Mouse (Mus musculus): ENCODE results near the gene Thra.

Thra gene

DNA sequence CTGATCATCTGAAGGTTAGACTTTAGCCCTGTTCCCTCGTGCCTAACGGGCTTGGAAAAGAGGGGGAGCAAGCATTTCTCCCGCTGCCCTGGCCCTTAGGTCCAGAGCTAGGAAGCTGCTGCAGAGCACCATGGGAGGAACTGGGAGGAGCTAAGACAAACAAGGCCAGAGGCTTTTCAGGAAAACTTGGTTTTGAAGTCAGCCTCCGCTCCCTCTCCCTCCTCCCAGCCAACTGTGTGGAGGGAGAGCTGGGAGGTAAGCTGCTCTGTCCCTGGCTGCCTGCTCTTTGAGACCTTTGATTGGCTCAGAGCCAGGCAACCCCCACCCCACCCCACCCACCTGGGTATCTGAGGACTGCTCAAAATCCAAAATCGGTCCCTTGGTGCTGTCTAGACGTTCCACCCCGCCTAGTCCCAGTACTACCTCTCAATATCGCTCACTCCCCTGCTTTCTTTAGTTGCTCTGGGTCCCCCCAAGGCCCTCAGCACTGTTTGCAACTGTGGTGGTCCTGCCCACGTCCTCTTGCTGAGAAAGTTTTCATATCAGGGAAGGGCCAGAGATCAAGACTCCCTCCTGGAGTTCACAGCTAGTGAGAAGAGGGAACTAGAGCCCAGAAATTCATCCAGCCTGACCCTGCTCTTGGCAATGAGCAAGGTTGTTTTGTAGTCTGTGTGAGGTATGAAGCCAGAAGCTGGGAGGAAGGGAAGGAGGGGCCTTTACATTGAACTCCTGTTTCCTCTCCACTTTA lies 36.6 kb downstream of the Thra start:
- DNase-seq (ENCODE audit: low spot score in 2 of 2) = no peak

DNA sequence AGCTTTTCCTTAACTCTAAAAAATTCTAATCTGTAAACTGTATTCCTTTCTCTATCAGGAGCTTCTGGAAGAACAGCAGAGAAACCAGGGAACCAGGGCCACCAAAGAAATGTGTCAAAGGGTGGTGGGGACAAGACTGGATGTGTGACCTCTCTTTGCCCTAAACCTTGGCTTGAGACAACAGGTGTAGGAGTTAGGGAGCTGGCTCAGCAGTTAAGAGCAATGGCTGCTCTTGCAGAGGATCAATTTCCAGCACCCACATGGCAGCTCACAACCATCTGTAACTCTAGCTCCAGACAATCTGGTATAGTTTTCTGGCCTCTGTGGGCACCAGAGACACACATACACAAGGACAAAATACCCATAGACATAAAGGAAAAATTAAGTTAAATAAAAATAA lies 37.5 kb downstream of the Thra start:
- no peak for DNase-seq (ENCODE audit: low spot score in 2 of 2)

DNA sequence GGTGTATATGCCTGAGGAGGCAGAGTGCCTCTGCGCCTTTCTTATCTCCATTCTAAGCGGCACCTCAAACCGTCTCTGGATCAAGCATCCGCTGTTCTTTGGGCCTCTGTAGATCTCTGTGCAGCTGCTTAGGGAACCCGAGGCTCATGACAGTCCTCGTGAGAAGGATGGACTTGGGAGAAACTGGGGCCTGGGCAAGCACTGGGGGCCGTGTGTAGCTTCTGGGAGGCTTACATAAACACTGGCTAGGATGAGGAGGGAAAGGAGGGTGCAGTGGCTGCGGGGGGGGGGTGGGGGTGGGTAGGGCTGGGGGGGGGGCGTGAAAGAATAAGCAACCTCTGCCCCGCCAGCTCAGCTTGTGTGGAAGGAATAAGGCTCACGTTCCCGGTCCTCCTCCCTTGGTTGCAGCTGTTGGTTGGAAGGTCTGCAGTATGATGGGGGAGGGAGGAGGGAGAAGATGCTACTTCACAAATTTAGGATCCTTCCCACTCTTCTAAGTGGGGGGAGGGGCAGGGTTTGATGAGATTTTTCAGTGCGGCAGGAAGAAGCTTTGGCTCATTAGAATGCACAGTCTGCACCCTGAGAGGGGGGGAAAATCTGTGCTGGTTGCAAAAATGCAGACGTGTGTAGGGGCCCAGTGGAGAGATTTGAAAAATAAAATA lies 41.5 kb downstream of the Thra start:
- DNase-seq (ENCODE audit: low spot score in 2 of 2) = no peak

DNA sequence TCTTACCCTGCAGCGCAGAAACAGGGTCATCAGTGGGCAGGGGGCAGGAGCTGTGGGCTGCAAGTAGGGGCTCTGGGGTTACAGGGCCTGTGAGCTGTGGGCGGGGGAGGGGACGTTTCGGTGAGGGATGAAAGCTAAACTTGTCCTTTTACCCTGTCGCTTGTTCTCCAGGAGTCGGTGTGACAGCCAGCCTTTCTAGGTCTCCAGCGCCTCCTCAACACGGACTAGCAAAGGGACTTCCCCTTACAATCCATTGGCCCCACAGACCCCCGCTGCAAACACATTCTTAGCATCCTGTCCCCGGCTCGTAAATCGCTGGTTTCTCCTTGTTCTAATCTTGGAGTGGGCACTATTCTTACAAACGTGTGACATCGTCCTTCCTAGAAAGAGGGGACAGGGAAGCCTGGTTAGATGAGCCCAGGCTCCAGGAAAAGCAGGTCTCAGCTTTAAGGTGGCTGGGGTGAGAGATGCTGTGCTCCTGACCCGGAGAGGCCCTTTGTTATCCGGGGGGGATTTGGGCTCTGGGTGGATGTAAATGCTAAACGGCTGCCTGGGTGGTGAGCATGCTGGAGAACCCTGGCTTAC lies 42.3 kb downstream of the Thra start:
- peak in 1 of 2 experiments; percentile 66 for DNase-seq (ENCODE audit: low spot score in 2 of 2)

DNA sequence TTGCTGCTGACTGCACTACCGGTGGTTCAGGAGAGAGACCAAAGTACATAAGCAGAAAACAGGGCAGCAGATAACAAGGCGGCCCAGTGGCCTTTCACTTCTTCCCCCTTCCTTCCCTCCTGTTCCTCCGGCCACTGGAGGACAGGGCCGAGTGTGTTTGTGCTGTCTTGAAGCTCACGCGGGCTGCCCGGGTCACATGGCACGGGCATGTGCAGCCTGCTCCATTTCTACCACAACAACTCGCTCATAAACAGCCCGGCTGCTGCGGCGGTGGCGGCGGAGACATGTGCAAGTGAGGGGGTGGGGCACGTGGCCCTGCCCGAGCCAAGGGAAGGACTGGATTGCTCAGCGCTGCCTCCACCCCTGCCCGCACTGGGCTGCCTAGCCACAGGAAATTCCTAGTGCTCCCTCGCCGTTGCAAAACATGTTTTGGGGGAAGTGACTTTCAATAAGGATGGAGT lies 42.8 kb downstream of the Thra start:
- DNase-seq (ENCODE audit: low spot score in 2 of 2) = peak; percentile 73 to 86

DNA sequence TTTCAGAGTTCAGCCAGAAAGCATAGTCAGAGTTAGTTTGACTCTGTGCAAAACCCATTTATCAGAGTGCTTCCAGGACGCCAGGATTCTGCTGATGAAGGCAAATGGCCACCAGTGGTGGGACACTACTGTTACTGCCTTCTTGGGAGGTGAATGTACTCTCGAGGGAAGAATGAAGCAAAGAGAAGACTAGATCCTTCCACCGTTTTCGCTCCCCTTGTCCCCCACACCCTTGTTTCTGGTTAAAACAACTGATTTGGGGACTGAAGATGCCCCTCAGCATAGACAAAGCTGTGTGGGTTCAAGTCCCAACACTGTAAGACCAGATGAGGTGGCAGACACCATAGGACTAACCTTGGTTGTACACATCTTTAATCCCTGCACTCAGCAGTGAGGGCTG lies 43.7 kb downstream of the Thra start:
- no peak for DNase-seq (ENCODE audit: low spot score in 2 of 2)

DNA sequence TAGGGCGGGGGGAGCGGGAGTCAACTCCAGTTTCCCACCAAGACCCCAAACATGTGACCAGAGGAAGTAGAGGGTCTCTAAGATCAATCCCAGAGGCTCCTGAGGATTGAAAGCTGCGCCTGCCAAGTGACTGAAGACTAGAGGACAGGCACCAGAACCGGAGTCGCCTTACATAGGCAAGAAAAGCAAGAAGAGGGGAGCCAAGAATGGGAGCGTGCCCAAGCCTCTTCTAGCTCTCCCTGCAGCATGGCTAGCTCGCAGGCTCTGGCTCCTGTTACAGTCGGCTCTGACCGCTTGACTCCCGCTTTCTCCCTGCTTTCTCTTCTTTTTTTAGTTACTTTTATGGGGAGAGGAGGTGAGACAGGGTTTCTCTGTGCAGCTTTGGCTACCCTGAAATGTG lies 44.8 kb downstream of the Thra start:
- DNase-seq (ENCODE audit: low spot score in 2 of 2) = no peak

DNA sequence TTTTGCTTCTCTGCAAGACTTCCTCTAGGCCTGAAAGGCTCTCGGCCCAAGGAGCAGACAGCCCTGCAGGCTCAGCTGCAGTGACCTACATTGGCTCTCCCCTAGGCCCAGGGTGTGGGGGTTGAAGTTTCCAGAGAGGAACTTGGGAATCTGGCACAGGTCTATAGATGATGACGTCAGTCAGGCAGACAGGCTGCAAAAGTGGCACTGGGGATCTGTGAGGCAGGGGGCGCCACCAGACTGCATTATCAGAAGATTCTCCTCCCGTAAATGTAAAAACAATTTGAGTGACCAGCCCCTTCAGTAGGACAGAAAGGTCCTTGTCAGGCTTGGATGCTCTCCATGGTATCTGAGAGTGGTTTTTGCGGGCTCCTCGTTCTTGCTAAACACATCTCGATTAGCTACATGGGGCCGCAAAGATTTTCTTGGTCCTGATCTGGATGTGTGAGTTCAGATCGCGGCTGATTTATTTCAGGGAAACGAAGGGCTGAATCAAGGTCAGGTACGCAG lies 45.4 kb downstream of the Thra start:
- DNase-seq (ENCODE audit: low spot score in 2 of 2) = peak in 1 of 2 experiments; percentile 76

DNA sequence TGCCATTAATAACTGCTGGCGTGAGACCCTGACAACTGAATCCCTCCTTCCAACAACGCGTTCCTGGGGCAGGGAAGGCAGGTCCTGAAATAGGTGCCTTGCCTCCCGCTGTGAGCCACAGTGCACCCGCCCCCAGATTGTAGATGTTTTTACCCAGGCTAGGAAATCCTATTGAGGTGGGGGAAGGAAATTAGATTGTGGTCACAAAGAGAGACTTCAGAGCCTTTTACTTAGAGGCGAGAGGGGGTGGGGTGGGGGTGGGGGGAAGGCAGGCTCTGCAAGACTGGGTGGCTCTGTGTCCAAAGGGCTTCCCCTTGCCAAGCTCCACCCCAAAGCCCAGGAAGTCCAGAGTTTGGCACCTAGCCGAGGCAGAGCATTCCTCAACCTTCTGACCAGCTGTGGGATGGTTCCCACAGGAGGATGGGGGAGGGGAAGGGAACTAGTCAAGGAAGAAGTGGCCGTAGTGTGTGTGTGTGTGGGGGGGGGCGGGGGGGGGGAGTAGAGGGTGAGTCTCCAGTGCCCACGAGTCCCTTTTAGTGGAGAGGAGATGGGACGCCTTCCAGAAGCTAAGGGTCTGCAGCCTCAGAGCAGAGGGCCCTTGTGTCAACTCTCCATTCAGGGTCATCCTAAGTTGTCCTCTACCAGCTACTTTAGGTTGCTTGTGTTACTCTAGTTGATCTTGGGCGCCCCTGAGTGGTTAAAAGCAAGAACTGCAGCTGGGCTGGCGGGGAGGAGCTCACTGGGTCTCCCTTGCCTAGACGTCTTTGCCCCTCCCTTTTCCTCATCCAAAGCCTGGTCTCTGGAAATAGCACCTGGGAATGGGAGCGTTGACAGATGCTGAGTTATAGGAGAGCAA lies 46.1 kb downstream of the Thra start:
- DNase-seq (ENCODE audit: low spot score in 2 of 2) = peak; percentile 92 to 96

DNA sequence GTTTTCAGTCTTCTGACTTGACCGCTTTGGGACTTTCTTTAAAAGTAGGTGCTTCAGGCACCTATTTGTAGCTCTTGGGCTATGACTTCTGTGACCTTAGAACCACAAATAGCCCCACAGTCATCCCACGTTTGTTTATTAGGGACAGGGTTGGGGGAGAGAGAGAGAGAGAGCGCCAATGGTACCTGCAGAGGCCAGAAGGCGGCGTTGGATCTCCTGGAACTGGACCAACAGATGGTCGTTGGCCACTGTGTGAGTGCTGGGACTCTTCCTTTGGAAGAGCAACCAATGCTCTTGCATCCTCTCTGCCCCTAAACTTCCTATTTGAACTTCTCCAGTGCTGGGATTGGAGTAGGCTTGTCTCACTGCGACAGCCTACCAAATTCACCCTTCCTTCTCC lies 46.8 kb downstream of the Thra start:
- no peak for DNase-seq (ENCODE audit: low spot score in 2 of 2)

DNA sequence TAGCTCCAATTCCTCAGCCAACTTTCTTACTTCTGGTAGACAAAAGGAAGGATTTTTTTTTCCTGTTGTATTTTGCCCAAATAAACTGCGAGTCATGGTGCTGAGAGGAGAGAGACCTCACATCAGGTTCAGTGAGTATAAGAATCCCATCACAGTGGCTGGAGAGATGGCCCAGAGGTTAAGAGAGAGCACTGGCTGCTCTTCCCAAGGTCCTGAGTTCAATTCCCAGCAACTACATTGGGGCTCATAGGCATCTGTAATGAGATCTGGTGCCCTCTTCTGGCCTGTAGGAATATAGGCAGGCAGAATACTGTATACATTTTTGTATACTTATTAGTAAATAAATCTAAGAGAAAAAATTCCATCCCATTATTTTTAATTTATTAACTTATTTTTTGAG lies 47.3 kb downstream of the Thra start:
- DNase-seq (ENCODE audit: low spot score in 2 of 2) = no peak

DNA sequence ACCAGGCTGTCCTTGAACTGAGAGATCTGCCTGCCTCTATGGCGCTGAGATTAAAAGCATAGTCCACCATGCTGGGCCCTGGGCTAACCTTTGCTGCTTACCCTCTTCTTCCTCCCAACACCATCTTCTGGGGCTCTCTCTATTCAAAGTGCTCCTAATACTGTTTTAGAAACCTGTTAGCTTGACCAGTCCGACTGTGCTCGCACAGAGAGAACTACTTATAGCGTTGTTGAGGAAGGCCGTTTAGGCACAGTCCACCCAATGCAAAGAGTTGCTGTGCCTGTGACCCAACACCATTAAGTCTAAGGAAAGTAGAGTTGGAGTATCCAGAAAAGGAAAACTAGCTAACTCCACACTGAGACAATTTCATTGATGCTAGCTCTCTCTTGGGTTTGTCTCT lies 47.7 kb downstream of the Thra start:
- DNase-seq (ENCODE audit: low spot score in 2 of 2) = no peak

DNA sequence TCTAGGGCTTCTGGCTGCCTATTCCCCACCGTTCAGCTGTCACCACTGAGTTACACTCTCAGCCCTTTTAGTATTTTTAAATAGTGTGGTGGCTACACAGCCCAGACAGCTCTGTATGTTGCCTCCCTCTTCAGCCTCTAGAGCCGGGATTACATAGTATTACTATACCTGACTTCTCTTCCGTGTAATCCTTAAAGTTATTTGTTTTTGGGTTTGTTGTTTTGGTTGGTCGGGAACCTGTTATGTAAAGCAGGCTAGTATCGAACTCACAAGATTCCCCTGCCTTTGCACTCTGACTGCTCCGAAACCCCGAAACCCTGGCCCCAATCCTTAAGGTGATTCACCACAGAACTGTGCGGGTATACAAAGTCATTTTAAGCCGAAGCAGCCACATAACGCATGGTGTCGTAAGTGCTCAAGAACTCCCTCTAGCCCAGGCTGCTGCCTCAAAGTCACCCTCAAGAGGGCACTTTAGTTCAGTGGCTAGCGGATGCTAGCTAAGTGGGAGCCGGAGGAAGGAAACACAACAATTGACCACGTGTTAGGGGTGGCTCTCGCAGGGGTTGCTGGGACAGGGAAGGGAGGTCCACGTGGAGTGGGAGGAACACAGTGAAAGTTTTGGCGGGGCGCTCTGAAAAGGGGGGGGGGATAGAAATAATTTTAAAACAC lies 48.2 kb downstream of the Thra start:
- DNase-seq (ENCODE audit: low spot score in 2 of 2) = peak; percentile 84 to 86

DNA sequence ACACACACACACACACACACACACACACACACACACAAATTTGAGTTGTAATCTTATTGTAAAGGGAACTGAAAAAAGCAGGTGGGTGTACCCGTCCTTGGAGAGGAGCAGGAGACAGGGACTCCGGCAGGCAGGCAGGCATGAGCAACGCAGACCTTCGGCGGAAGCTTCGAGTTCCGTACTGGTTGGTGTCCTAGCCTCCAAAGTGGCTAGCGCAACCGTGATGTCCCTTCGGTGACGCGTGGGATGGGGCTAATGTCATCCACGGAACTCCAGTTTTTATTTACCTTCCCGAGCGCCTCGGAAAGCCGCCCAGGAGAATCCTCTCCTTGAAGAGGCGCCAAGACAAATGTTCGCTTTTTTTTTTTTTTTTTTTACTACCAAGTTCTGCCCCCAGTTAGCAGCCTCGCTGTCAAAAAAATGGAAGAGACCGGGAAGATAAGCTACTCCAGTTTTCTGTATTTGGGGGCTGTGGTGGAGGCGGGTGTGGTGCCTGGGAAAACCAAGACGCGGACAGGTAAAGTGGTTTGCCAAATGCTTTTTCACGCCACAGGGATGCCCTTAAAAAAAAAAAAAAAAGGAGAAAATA lies 48.9 kb downstream of the Thra start:
- DNase-seq (ENCODE audit: low spot score in 2 of 2) = no peak

DNA sequence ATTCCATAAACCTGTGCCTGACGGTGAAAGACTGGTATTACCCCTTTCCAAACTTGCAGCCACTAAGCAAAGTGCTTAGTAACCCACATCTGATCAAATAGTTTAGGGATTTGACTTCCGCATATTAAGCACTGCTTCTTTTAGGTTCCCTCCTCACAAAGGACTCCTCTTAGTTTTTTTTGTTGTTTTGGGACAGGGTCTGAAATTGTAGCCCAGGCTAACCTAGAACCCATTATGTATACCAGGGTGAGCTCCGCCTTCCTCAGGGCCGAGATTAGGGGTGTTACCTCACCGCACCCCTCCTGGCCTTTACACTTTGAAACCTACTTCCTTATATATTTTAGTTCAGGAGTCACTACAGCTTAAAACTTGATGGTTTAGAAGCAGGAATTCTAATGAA lies 49.4 kb downstream of the Thra start:
- DNase-seq (ENCODE audit: low spot score in 2 of 2) = no peak

DNA sequence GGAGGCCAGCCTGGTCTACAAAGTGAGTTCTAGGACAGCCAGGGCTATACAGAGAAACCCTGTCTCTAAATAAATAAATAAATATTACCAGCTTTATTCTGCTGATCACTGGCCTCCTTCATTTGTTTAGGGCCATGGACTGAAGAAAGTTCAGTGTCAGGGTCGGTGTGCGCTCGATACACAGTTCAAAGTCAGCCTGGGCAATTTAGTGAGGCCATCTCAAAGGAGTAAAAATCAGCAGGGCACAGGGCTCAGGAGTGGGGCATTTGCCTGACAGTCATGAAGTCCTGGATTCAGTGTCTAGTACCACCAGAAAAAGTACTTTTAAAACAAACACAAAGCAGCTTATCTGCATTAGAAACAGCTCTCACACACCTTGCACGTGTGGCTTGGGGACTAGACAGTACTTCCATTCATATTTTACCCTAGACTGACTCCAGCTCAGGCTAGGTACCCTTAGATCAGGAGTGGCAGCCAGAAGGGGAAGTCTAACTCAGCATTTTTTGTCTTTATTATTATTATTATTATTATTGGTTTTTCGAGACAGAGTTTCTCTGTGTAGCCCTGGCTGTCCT lies 50.3 kb downstream of the Thra start:
- DNase-seq (ENCODE audit: low spot score in 2 of 2) = no peak

DNA sequence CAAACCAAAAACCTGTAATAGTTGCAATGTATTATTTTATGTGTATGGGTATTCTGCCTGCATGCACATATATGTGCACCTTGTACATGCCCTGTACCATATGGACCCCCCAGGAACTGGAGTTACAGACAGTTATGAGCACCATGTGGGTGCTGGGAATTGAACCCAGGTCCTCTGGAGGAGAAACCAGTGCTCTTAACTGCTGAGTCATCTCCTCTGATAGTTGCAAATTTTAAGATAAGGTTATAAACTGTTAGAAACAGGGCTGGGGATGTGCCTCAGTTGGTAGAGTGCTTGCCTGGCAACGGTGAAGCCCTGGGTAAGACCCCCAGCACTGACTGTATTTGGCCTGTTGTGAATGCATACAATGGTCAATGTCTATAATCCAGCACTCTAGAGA lies 51.0 kb downstream of the Thra start:
- no peak for DNase-seq (ENCODE audit: low spot score in 2 of 2)

DNA sequence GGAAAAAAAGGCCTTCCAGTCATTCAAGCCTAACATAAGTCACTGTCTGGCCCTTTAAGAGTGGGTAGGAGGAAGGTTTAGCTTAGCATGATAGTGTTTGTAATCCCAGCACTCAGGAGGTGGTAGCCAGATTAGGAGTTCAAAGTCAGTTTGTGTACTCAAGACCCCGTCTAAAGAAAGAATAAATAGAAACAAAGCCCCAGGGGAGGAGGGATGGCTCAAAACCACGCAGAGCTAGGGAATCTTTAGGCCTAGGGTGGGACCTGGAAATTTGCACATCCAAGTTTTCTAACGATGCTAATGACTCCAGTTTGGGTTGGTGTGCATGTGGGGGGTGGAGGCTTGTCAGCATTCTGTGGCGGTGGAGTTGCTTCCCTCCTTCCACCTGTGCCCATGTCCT lies 51.6 kb downstream of the Thra start:
- no peak for DNase-seq (ENCODE audit: low spot score in 2 of 2)

DNA sequence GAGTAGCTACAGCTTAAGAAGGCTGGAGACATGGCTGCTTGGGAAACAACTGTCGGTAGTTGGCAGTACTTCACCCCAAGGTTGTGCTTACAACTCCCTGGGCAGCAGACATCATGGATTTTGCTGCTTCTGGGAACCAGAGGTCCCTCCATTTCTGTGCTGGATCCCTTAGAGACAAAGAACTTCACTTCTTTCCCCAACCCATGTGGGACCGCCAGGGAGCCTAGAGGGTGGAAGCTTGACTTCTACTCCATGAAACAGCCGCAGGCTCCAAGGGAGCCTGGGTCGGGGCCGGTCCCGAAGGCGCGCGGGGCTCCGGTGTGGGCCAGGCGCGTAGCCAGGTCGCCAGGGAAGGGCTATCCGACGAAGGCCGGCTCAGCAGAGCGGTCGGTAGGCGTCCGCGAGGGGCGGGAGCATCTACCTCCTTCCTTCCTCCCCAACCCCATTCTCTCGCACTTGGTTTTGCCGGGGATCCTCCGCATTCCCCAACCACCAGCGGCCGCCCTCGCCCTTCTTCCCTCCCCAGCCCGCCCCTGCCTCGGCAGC lies 54.1 kb downstream of the Thra start:
- DNase-seq (ENCODE audit: low spot score in 2 of 2) = peak in 1 of 2 experiments; percentile 86

DNA sequence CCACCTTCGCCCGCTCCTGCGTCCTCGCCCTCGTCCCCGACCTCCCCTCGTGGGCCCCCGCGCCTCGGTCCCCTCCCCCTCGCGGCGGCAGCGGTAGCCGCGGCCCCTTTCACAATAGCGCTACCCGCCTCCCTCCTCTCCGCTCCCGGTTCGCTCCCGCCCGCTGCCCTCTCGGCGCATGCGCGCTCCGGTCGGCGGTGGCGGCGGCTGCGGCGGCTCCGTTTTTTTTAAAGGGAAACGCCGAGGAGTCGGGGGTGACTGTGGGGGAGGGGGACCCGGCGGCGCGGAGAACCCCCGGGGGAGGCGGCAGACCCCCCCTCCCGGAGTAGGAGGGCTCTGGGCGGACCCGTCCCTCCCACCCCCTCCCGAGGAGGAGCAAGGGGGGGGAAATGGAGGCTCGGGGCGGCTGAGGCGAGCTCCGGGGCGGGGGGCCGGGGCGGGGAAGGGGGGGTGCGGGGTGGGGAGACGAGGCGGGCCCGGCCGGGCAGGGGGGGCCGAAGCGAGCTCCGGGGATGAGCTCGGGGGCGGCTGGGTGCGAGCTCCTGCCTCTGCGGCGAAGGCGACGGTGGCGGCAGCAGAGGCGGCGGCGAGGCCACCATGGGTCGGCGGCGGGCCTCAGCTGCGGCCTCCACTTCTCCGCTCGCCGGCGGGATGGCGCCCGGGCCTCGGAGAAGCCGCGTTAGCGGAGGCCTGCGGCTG lies 54.7 kb downstream of the Thra start, which contains the start of gene Msl1:
Gene Msl1, plus strand, starts transcription at position 502 of the 699 bp plus-strand sequence.
- peak; percentile 88 to 95 for DNase-seq (ENCODE audit: low spot score in 2 of 2)
